Mouse (Mus musculus) CD8-positive naive resting alpha-beta T cell, adult 2 months (primary cell): ENCODE measurements around the gene Arl14.
"Not testable (repeated sequence)": the region's sequence is repeated elsewhere in the genome, so short reads cannot be mapped to it uniquely, and the experiment has no call there.

Experiments used
- DNase-seq, 2 experiments: peaks; one replicate each; pipeline ENCODE4 v3.0.0; 2022; ENCODE audit warnings: low read depth in 2 of 2, low spot score in 2 of 2

Arl14 gene

GRCm38 (mm10) chr3:69212246-69212645, 10.0 kb upstream of the Arl14 start:
- DNase-seq, result no peak

GRCm38 (mm10) chr3:69213465-69213864, 8.8 kb upstream of the Arl14 start:
- DNase-seq, result no peak

GRCm38 (mm10) chr3:69214566-69214965, 7.7 kb upstream of the Arl14 start:
- no peak for DNase-seq

- DNase-seq, result no peak
These were observed 282 bp downstream of the Arl14 start for GRCm38 (mm10) chr3:69222502-69222900.

- no peak for DNase-seq
These were observed 768 bp downstream of the Arl14 start for GRCm38 (mm10) chr3:69222987-69223386.

GRCm38 (mm10) chr3:69223666-69224065, 1.4 kb downstream of the Arl14 start:
- DNase-seq, result no peak

- no peak for DNase-seq
These were observed 2.8 kb downstream of the Arl14 start for GRCm38 (mm10) chr3:69225019-69225418.

- no peak for DNase-seq
These were observed 4.3 kb downstream of the Arl14 start for GRCm38 (mm10) chr3:69226496-69226895.

DNA sequence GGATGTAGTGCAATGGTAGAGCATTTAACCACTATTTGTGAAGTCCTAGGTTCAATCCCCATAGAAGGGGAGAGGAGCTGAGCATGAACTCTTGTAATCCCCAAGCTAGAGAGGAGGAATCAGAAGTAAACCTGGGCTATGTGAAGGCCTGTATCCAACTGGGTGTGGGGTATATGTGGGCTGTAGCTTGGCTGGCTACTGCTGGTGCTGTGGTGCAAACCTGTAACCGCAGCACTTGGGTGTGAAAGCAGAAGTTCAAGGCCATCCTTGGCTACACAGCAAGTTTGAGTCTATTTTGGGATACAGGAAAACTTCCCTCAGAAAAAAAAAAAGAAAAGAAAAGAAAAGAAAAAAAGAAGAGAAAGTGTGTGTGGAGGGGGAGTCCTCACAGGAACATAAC, 5.8 kb downstream of the Arl14 start:
- DNase-seq, result no peak

DNA sequence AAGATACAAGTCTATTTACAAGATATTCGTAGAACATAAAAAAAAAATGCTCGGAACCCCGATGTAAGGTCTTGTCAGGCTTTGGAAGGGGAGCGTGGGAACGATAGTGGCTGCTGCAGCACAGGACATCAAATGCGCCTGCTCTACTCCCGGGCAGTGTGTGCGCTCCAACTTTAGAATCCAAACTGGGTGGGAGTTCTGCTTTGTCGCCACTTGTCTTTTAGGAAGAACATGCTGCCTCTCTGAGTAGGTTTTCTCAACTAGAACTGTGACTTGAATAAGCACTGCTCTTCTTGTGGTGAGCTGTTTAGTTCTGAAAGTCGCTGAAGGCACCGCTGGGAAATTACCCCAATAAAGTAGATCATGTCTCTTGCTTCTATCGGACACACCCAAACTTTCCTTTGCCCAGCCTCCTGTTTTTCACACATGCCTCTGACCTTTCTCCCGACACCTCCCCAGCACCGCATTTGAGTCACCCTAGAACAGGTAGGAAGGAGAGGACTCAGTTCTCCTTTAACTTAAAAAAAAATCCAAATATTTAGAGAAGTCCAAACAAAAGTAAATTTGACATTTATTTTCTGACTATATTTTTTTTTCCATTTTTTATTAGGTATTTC, 9.4 kb downstream of the Arl14 start:
- DNase-seq, result no peak

GRCm38 (mm10) chr3:69233552-69234189, 11.5 kb downstream of the Arl14 start:
- DNase-seq, result not testable (repeated sequence)

DNA sequence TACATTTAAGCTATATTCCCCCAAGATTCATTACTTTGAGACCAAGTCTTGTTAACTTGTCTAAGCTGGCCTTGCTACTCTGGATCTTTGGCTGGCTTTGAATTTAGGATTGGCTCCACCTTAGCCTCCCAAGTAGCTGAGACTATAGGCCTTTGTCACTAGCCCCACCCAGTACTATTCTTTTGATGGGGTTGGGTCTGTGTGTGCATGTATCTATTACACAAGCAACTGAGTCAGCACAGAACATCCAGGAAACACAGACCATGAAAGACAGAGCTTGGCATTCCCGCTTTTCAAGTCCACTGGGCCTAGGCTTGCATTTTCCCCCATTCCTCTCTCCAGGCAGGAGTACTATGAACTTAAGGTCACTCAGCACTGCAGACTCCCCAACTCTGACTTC, 12.3 kb downstream of the Arl14 start:
- no peak for DNase-seq

DNA sequence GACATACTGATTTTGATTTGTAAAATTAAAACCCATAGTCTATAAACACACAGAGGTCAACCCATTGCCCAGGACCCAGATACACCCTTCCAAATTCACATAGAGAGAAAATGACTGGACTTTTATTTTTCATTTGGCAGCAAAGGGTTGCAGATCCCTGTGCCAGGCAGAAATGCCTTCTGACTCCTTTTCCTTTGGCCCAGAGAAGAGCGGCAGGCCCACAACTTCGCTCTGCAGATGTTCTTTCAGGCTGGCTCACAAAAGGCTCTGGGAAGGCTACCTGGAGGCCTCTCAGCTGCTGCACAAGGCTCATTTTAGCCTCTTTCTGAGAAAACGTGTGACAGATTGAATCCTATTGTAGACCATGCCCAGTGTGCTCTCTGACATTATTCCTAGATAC, 13.6 kb downstream of the Arl14 start:
- DNase-seq, result no peak

DNA sequence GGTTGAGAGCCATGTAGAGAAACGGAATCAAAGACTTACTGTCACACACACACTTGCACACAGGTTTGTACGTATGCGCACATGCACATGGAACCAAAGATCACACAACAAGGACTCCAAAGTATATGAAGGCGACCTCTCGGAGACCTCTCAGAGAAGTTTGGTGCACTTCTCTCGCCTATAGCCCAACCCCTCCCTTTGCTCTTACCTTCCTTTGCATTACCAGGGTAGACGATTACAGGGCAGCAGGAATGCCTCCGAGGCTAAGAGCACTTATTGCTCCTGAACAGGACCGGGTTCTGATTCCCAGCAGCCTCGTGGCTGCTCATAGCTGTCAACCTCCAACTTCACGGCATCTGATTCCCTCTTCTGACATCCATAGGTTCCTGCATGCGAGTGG, 14.3 kb downstream of the Arl14 start:
- no peak for DNase-seq

- DNase-seq, result peak; percentile 33 to 63
These were observed 16.1 kb downstream of the Arl14 start for GRCm38 (mm10) chr3:69238141-69238851.

GRCm38 (mm10) chr3:69239246-69239645, 17.0 kb downstream of the Arl14 start:
- no peak for DNase-seq

DNA sequence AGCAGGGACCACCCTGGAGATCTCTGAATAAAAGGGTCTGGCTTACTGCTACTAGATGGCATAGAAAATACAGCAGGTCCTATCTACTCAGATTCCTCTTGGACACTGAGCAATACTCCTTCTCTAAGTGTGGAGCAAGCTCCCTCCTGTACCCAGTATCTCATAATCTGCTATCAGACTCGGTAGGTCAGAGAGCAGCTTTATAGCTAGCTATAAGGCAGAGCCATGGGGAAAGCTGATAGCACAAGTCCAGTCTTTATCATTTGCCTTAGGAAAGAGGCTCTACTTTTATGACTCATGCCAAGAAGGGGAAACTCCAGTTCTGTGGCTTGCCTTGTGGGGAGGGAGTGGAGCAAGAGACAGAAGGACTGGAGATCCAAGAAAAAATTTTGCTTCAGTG, 18.8 kb downstream of the Arl14 start:
- no peak for DNase-seq

DNA sequence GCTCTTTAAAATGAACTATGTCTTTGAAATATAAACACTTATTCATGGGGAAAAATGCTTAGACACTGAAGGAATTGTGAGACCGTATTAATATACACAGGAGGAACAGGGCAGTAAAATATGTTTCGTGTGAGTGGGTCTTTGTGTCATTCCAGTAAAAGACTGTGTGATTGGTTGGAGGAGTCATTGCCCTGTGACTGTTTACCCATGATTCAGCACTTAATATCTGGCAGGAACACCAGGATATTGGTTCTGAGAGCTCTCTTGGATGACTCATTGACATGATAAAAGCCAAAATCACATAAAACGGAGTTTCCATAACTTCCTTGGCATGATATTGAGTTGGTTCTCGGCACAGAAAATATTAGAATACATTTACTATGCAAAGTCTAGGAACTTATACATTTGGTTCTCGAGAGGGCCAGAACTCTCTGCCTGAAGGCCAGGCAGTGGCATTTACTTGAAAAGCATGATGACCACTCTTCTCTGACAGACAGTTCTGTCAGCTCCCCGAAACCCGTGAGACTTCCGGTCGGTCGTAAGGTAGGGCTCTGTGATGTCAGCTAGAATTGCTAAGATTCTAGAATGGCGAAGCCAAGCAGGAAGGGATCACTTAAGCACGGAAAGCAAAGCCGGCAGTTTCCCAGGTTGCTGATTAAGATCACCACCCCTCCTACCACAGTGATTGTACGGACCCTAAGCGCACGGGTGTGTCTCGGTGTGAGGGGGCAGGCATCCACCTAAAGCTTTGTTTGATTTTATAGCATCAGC, 31.1 kb downstream of the Arl14 start:
- DNase-seq, result no peak

DNA sequence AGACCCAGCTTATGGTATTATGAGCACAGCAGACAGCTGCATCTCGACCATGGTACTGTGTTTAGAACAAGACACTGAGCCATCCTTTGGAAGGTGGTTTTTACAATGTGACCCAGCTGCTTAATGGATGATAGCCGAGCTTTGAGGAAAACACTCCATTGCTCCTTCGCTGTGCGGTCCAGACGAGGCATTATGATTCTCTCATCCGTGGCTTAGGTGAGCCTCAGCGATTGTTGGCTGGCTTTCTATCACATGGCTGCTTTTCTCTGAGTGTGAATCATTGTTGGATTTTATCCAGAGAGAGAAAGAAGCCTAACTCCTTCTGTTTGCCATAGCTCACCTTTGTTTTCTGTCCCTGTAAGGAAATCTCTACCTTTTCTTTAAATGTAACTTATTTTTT, 32.5 kb downstream of the Arl14 start:
- DNase-seq, result no peak

DNA sequence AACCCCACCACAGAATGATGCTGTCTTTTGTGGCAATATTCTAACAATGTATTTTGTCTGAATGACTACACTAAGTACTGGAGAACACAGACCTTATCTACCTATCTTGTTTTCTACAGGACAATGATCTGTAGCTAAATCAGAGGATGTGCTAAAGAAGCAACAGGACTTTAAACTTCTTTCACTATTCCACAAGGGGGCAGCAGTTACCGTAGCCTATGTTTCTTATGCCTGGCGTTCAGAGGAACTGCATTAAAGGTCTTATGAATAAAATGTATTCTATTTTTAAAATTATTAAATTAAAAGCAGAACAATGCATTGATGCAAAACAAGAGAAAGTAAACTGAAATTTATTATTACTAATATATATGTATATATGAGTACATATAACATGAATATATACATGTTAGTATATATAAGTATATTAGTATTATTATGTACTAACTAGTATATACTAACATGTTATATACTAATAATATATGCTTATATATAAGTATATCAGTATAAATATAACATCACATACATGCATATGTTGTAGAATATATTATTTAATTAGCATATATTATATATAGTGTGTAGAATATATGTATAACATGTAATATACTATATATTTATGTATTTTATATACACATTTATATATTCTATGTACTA, 35.0 kb downstream of the Arl14 start:
- peak; percentile 23 to 56 for DNase-seq

DNA sequence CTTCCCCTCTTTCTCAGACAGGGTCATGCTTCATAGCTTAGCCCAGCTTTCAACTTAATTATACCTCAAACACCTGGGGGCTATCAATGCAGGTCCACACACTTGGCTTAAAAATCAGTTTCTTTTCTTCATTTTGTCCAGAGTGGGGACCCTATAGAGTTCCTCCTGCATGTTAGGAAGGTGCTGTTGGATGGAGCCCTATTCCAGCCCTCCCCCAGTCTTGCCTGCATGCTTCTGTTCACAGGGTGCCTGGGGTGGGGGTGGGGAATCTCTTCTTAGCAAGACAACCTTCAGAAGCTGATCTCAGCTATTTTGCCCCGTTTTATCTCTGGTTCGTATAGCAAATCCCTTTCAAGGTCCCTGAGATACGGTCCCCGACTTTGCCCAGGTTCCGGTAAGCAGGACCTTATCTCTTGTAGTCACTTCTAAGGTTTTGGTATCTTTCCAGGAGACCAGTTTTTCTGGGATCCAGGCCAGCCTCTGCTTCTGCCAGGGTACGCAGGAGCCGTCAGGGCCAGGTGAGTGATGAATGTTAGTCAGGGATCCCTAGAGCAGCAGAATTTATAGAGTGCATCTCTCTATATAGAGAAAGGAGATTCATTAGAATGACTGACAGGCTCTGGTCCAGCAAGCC, 40.9 kb downstream of the Arl14 start:
- DNase-seq, result no peak
